Mouse (Mus musculus): ENCODE results near the gene Plcl1.
A peak's percentile ranks its signal among the peaks of the same experiment; 100 is the strongest.

The Plcl1 gene

DNA sequence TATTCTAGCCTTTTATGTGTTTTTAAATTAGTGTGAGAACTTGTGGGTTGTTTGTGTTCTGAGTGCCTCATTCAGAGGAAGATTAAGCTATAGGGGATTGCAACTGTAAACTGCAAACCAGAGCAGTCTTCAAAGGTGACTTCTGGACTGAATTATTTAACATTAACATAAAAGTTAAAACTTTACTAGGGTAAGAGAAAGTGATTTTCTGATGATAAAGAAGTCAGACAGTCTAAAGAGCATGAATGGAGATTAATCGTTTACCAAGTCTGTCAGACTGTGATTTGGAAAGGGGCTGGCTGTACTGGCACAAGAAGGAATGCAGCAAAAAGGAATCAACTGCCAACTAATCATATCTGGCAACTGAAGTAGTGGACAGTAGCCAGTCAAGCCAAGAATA, 301.2 kb downstream of the Plcl1 start:
- DNase-seq: no peak

DNA sequence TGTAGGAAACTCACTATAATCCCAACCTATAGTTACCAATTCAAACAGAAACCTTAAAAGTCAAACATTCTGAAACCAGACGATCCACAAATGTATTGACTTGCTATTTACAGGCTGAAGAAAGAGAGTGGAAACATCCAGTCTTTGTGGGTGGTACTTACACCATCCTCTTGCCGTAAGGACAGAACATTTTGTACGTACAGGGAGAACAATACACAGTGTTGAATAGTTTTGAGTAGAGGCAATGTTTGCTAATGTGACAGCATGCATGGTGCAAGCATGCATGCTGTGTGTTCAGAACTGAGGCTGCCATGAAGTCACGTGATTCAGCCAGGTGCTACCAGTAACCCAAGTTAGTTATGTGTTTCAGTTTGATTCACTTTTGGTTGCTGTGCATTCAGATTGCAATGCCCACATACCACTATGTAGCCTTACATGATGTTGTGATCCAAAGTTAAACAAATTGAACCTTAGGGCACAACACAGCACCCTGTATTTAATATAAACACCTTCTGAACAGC, 311.6 kb downstream of the Plcl1 start:
- no peak for DNase-seq

DNA sequence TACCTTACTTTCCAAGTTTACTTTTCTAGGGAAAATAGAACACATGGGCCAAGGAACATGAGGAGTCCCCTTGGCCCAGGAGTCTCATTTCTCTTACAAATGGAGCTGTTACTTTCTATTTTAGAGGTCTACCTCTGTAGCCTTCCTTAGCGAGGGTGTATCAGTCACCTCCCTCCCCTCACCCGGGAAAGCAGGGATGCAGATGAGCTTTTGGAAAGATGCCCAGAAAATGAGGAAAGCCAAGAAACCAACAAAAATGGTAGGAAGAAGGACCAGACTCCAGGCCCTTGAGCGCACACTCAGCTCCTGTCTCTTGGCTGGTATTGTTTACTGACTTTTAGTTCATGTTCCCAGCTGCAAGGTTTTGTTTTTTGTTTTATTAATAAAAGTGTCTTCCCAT, 319.7 kb downstream of the Plcl1 start:
- DNase-seq: no peak

DNA sequence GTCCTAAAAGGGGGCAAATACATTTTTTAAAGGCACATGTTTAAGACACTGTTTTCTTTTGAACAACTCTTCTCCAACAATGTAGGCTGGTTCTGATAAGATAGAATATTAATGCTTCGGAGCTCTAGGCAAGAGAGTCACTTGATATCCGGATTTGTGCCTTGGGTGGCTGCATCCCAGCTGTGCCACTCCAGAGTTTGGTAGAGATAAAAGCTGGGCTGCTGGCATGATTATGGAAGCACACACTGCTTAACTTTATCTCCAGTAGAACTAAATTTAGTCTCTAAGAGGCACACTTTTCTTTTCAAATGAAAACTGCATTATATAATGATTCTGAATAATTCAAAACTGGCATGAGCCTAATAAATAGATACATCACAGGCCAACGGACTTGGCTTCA, 323.6 kb downstream of the Plcl1 start:
- DNase-seq: no peak

DNA sequence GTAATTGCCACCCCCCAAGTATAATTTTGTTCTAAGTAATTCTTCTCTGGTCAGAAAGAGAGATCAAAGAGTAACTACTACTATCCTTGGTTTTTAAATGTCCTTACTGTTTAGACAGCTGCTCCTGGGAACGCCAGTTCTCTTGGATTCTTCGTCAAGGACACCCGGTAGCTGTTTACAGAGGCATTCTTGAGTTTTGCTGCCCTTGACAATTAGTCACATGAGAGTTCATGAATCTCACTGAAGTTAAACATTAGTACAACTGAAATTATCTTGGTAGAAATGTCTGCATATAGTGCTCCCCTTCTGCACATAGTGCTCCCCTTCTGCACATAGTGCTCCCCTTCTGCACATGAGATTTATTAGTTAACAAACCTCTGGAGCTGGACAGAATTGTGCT, 327.2 kb downstream of the Plcl1 start:
- DNase-seq: no peak

DNA sequence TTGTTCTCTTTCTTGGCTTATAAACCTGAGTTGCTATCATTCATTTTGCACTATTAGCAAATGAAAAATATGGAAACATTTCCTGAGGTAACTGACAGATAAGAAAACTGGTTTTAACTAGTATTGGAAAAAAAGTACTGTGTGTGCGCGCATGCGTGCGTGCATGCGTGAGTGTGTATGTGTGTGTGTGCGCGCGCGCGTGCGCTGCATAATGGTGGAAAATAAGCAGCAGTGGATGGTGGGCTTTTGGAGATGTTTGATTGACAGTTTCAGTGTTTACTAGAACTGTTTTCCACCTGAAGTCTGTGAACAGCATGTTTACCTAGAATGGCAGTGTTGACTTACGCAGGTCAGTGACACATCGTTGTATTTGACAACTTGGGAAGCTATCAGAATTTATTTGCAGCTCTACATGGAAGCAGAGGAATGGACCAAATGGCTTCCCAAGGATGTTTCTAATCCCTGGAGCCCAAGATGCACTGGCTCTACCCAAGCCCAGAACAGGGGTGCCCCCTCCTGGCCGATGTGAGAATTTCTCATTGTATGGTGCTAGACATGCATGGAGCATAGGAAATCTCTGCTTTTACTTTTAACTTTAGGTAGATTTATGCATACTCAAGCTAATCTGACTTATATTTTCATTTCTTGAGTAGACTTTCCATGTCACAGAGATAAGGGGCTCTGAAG, 330.5 kb downstream of the Plcl1 start:
- peak; percentile 88 for DNase-seq

DNA sequence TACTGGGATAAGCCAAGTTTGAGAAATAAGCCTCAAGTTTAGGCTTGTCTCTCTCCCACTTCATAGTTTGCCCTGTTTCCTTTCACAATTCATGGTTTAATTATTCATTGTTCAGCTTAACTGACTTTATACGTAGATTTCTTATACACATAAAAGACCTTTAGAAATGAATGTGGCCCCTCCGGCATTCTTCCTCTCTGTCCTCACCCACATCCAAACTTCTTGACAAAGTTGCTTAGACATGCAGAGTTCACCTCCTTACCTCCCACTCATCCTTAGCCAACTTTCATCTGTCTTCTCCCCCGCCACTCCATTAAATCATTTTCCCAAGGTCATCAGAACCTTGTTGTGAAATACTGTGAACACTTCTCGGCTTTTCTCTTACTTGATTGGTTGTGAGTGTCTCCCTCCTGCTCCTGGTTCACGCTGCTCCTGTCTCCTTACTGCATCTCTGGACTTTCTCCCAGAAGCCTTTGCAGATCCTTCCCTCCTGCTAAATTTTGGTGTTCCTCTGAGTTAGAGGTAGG, 331.1 kb downstream of the Plcl1 start:
- no peak for DNase-seq

DNA sequence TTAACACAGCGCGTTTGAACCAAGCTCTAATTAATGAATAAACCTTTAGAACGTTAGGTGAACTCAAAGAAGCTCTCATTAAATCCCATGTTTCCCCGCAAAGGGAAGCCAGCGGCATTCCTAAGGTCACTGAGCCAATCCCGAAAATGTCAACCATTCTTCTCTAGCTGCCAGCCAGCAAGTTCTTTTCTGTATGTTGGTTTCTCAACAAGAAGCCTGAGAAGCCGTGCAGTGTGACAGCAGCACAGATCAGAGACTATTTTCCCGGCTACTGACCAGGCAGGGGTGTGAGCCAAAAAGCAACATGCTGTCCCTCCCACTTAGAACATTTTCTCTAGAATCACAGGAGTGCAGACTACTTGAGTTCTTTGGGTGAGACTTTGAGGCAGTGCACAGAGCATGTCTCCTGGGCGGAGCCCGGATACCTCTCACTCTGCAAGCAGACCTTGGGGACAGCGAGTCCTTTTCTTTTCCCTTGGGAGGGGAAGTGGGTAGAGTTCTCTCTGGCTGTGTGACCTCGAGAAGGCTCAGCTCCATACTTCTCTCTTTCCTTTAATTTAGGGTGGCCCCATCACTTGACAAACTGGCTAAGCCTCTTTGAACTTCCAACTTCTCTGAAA, 333.1 kb downstream of the Plcl1 start:
- peak; percentile 15 for DNase-seq

DNA sequence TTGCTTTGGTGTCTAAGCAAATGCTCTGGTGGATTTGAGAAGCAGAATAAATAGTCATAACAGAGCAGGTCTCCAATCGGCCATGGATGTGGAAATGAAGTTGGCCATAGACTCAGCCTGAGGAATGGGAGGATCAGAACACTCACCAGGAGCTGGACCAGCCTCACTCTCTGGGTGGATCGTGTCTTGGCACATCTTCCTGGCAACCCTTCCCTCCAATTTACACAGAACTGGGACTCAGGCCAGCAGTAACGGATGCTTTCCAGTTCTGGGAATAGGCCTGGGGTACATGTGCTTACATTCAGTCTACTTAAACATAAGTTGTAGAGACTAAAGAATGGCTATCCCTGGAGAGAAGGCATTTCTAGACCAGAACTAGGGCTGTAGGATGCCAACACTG, 336.2 kb downstream of the Plcl1 start:
- peak; percentile 13 for DNase-seq

DNA sequence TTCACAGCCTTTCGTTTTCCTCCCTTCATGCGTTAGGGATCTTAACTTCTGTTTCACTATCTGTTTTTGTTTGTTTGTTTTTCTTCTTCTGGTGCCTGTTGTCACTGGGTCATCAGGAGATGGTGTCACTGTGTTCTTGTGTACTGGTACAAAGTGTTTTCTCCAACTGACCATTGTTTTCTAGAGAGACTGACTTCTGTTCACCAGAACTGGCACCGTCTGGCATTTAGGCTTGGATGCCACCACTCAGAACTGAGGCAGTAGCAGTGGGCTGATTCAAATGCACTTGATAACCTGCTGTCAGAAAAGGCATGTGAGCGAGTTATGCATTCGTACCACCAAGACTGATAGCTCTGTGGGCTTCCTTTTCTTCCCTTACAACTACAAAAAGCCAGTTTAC, 342.8 kb downstream of the Plcl1 start:
- no peak for DNase-seq

DNA sequence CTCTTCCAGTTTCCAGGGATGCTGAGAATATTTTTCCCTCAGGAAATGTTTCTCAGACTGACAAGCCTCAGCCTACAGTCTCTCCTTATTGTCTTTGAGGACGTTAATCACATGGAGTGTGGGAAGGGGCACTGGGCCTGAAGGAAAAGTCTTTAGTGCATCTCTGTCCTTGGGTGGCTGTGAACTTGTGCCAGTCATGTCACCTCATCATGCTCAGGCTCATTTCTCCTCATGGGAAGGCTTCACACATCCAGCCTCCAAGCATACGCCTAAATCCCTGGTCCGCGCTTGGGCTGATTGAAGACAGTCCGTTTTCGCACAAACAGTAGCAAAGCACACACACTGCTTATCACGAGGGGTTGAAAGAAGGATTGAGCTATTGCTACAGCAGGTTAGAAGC, 344.0 kb downstream of the Plcl1 start:
- no peak for DNase-seq

DNA sequence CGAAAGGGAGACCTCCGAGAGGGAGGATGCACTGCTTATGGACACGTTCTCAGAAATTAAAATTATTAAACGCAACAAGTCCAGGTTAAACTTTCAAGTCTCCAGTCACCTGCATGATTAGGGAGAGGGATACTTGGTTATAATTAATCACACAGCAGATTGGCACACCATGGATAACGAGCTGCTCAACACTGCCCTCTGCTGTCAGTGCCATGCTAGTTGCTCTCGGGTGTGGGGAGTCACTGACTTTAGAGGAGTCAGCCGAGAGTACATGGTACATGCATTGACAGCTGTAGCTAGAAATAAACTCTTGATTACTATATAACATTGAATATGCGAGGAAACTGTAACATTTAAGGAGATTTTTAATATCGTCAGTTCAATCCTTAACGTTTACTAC, 350.0 kb downstream of the Plcl1 start:
- DNase-seq: peak; percentile 63

DNA sequence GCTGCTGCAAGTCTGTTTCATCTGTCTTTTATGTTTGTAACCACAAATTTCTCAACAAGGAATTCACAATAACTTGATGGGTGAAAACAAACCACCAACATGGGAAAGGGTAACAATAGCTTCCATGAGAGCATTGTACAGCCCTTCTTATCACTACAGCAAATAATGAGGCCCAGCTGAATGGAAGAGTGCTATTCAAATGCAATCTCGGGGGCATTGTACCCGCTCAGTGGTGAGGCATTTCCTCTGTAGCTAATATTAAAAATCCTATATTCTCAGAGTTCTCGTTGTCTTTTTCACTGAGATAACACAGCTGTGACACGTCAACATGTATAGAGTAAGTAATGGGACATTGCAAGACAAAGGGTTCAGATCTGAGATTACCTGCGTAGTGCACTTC, 356.6 kb downstream of the Plcl1 start:
- DNase-seq: no peak

DNA sequence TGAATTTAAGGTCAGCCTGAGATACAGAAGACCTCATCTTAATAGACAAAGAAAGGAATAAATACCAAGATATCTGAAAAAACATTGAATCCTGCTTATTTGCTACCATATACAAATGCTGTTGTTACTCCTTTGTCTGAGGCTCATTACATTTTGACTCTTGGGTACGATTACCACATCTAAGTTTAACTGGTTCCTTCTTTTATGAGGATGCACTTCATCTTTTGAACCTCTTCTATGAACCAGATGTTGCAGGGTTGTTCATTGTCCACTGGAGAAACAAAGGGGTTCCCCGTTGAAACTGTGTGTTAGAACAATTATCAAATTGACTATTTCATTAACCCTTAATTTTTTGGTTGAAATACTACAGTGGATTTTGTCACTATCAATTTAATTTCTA, 357.4 kb downstream of the Plcl1 start:
- DNase-seq: no peak

DNA sequence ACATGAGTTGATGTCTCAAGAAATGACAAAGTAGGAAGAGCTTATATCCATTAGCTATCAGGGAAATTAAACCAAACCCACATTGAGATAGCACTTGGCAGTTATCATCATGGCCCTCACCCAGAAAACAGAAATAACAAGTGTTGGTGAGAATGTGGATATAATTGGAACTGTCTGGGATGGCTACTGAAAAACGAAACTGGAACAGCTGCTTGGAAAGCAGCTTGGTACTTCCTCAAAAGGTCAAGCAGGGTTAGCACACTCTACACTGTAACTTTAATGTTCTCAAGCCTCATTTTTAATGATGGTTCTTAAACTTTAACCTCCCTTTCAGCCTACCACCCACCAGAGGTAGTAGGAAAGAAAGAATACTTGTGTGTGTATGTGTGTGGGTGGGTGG, 361.0 kb downstream of the Plcl1 start:
- peak; percentile 25 for DNase-seq

DNA sequence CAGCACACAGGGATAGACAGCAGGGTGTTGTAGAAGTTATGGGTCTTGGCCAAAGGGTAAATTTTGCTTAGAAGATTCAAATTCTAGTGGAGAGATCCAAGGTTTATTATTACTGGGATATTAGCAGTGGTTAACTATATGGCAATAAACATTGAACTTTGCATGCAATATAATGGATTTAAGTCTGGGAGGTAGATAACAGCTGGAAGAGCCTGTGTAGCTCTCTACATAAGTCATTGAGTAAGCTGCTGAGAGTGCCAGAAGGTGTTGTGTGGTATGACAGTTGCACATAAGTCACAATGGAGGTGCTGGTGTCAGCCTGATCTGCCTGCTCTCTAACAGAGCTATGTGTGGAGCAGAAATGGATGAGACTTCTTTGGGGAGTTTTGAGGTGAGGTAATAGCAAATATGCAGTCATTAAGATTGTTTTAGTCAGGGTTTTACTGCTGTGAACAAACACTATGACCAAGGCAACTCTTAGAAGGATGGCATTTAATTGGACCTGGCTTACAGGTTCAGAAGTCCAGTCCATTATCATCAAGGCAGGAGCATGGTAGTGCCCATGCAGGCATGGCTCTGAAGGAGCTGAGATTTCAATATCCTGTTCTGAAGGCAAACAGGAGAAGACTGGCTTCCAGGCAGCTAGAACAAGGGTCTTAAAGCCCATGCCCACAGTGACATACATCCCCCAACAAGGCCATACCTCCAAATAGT, 364.5 kb downstream of the Plcl1 start:
- DNase-seq: no peak

DNA sequence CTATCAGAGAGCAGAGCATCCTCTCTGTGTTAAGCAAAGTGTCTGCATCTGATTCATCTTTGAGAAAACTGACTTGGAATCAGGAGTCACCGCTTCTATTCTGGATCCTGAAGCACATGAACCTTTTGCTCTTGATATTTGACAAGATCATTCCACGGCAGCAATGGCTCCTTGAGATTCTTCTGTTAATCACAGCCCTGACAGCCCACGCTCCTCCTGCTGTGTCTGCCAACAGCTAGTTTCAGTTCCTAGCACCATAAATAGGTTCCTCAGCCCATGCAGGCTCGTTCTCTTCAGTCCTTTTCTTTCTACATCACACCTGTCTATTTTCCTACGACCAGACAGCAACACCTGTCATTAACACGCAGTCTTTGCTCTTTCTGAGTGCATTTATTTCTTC, 387.1 kb downstream of the Plcl1 start:
- DNase-seq: no peak
